Mouse (Mus musculus): ENCODE data around the gene Ttc38. TPM values are rescaled to one million over a fixed set of nuclear protein-coding genes. Genes with fewer than 3 reads are reported as not detected.

Ttc38 gene
- polyA plus RNA-seq, 1 experiment = 0.12 TPM

DNA sequence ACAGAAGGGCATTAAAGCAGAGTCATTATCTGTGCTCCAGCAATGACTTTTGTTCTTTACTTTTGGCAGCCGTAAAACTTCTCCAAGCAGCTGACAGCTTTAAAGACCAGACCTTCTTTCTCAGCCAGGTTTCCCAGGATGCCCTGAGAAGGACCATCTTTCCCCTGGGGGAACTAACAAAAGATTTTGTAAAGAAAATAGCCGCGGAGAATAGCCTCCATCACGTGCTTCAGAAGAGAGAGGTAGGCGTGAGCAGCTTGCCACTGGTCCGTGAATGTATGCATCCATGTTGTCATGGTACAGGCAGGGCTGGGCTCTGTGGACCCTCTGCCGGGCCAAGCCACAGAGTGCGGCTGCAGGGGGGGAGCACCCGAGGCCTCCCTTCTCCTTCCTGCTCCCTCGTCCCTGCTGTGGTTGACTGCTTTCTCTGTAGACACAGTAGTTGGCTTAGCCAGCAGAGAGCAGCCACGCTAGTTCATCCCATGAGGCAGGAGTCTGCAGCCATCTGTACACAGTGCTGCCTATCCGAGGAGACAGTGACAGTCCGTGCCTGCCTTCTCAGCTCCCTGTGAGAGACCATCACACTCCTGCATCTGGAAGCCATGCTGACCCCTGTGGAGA, 60.5 kb downstream of the Ttc38 start:
- Histone ChIP-seq H3ac (ENCODE audit: control insufficient read depth, insufficient read length) (no peak overlapping the region), H3K79me2 (ENCODE audit: control insufficient read depth, insufficient read depth) (no peaks in the 10 kb centered on the region), H3K4me3 (no peak overlapping the region), H3K27me3 (ENCODE audit: control insufficient read depth, insufficient read depth, insufficient read length) (no peaks in the 10 kb centered on the region), H3K36me3 (ENCODE audit: control insufficient read depth, insufficient read depth) (peaks cover 40% of the 10 kb centered on the region), H3K4me2 (ENCODE audit: low read depth) (no peak overlapping the region)
- TF ChIP-seq POLR2A (IDR thresholded peaks at IDR 0.05; ENCODE audit: insufficient read length, low read depth) = no peak
- no peak for TF ChIP-seq MAX (IDR thresholded peaks at IDR 0.05; ENCODE audit: low read depth)
- TF ChIP-seq SRF (IDR thresholded peaks at IDR 0.05; ENCODE audit: control insufficient read depth, insufficient read length, low read depth) = no peak
- no peak for TF ChIP-seq REST (IDR thresholded peaks at IDR 0.05; ENCODE audit: insufficient read depth, insufficient read length)
- no peak for TF ChIP-seq TCF12 (IDR thresholded peaks at IDR 0.05; ENCODE audit: insufficient read depth, poor library complexity, severe bottlenecking)
- TF ChIP-seq CEBPB (IDR thresholded peaks at IDR 0.05; ENCODE audit: insufficient read depth, poor library complexity, severe bottlenecking) = no peak
- no peak for TF ChIP-seq MYOD1 (IDR thresholded peaks at IDR 0.05; ENCODE audit: control insufficient read depth in 1 of 3, insufficient read length in 2 of 3, low read depth in 2 of 3)

DNA sequence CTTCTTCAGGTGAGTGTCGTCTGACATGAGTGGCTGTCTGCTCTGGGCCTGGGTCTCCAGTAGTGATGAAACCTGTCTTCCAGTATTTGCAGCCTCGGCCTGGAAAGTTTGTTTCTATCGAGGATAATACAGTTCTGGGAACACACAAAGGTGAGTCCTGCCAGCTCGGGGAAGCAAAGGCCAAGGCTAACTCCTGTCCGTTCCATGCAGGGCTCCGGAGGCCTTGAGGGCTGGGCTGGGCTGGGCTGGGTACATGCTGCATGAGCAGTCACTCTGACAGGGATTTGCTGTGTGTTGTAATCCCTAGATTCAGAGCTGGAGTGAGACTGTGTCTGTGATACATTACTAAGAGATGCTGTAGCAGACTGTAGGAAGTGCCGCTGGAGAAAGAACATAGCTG, 61.8 kb downstream of the Ttc38 start:
- TF ChIP-seq TCF3 (IDR thresholded peaks at IDR 0.05; ENCODE audit: insufficient read length, low read depth) (no peak), MYOG (IDR thresholded peaks at IDR 0.05; ENCODE audit: control insufficient read depth in 1 of 3, insufficient read depth in 1 of 3, insufficient read length in 2 of 3, low read depth in 2 of 3) (no peak), POLR2AphosphoS2 (IDR thresholded peaks at IDR 0.05; ENCODE audit: insufficient read length, low read depth) (no peak), SRF (IDR thresholded peaks at IDR 0.05; ENCODE audit: control insufficient read depth, insufficient read length, low read depth) (no peak), USF1 (IDR thresholded peaks at IDR 0.05; ENCODE audit: low read depth) (no peak), E2F4 (IDR thresholded peaks at IDR 0.05; ENCODE audit: insufficient read depth) (no peak), TCF12 (IDR thresholded peaks at IDR 0.05; ENCODE audit: insufficient read depth, poor library complexity, severe bottlenecking) (no peak), REST (IDR thresholded peaks at IDR 0.05; ENCODE audit: insufficient read depth, insufficient read length) (no peak), MAX (IDR thresholded peaks at IDR 0.05; ENCODE audit: low read depth) (no peak), CEBPB (IDR thresholded peaks at IDR 0.05; ENCODE audit: insufficient read depth, poor library complexity, severe bottlenecking) (no peak), MYOD1 (IDR thresholded peaks at IDR 0.05; ENCODE audit: control insufficient read depth in 1 of 3, insufficient read length in 2 of 3, low read depth in 2 of 3) (no peak)
- Histone ChIP-seq H3K4me2 (ENCODE audit: low read depth) (no peak overlapping the region), H3K36me3 (ENCODE audit: control insufficient read depth, insufficient read depth) (peaks cover 45% of the 10 kb centered on the region), H3K4me3 (no peak overlapping the region), H3ac (ENCODE audit: control insufficient read depth, insufficient read length) (no peak overlapping the region), H3K79me2 (ENCODE audit: control insufficient read depth, insufficient read depth) (no peaks in the 10 kb centered on the region), H3K27me3 (ENCODE audit: control insufficient read depth, insufficient read depth, insufficient read length) (no peaks in the 10 kb centered on the region)

DNA sequence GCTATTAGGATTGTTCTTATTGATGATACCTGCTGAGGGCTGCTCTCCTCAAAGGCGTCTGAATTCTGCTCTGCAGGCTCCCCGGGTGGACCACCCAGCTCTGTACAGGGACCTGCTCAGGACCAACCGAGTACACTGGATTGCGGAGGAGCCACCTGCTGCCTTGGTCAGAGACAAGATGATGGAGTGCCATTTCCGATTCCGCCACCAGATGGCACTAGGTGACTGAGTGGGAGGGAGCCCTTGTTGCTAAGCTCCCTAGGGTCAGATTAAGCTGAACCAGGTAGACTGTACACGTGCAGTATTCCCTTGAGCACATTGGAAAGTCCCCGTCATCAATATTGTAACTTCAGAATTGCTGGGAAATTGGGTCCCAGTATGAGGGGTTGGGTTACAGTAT, 64.2 kb downstream of the Ttc38 start:
- H3K79me2 ChIP-seq (ENCODE audit: control insufficient read depth, insufficient read depth) = no peaks in the 10 kb centered on the region
- no peak overlapping the region for H3K4me2 ChIP-seq (ENCODE audit: low read depth)
- TF ChIP-seq TCF12 (IDR thresholded peaks at IDR 0.05; ENCODE audit: insufficient read depth, poor library complexity, severe bottlenecking) (no peak), USF1 (IDR thresholded peaks at IDR 0.05; ENCODE audit: low read depth) (no peak)
- peaks cover 45% of the 10 kb centered on the region for H3K36me3 ChIP-seq (ENCODE audit: control insufficient read depth, insufficient read depth)
- H3ac ChIP-seq (ENCODE audit: control insufficient read depth, insufficient read length) = no peak overlapping the region
- no peaks in the 10 kb centered on the region for H3K27me3 ChIP-seq (ENCODE audit: control insufficient read depth, insufficient read depth, insufficient read length)
- H3K4me3 ChIP-seq = no peak overlapping the region

DNA sequence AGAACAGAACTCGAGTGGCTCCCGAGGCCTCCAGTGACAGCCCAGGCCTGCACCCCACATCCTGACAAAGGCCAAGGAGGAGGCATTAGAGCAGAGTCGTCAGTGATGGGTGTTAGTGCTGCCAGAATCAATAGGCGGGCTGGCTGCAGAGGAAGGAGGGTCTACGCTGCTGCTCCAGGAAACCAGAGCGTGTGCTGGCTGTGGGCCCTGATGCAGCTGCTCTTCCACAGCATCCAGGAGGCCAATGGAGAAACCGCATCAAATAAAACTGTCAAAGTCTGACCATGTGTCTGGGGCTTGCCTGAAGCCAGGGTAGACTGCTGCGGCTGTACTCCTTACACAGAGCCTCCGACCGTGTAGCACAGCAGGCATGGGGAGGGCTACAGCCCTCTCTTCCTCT, 65.0 kb downstream of the Ttc38 start:
- H3K4me2 ChIP-seq (ENCODE audit: low read depth) = no peak overlapping the region
- peaks cover 36% of the 10 kb centered on the region for H3K36me3 ChIP-seq (ENCODE audit: control insufficient read depth, insufficient read depth)

DNA sequence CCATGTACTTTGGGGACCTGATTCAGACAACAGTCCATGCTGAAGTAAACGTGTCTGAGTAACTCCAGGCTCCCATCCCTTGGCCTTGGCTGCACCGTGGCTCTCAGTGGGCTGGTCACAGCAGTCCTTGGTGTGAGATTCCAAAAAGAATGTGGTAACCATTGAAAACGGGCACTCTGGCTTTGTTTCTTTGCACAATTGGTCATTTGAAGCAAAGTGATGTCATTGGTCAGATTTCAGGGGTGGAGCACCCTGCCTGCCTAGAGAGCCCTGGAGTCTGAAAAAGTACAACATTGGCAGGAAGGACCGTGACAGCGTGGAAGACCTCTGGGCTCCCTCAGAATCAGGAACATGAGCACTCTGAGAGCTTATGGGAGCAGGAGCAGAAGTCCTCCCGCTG, 67.3 kb downstream of the Ttc38 start:
- Histone ChIP-seq H3K4me2 (ENCODE audit: low read depth) (no peak overlapping the region), H3K79me2 (ENCODE audit: control insufficient read depth, insufficient read depth) (no peaks in the 10 kb centered on the region), H3K4me3 (no peak overlapping the region), H3K36me3 (ENCODE audit: control insufficient read depth, insufficient read depth) (peaks cover 20% of the 10 kb centered on the region), H3ac (ENCODE audit: control insufficient read depth, insufficient read length) (no peak overlapping the region), H3K27me3 (ENCODE audit: control insufficient read depth, insufficient read depth, insufficient read length) (no peaks in the 10 kb centered on the region)
- TF ChIP-seq TCF12 (IDR thresholded peaks at IDR 0.05; ENCODE audit: insufficient read depth, poor library complexity, severe bottlenecking) (no peak), REST (IDR thresholded peaks at IDR 0.05; ENCODE audit: insufficient read depth, insufficient read length) (no peak), E2F4 (IDR thresholded peaks at IDR 0.05; ENCODE audit: insufficient read depth) (no peak), MYOD1 (IDR thresholded peaks at IDR 0.05; ENCODE audit: control insufficient read depth in 1 of 3, insufficient read length in 2 of 3, low read depth in 2 of 3) (no peak), USF1 (IDR thresholded peaks at IDR 0.05; ENCODE audit: low read depth) (no peak), TCF3 (IDR thresholded peaks at IDR 0.05; ENCODE audit: insufficient read length, low read depth) (no peak), CEBPB (IDR thresholded peaks at IDR 0.05; ENCODE audit: insufficient read depth, poor library complexity, severe bottlenecking) (no peak), POLR2AphosphoS2 (IDR thresholded peaks at IDR 0.05; ENCODE audit: insufficient read length, low read depth) (no peak), SRF (IDR thresholded peaks at IDR 0.05; ENCODE audit: control insufficient read depth, insufficient read length, low read depth) (no peak), MYOG (IDR thresholded peaks at IDR 0.05; ENCODE audit: control insufficient read depth in 1 of 3, insufficient read depth in 1 of 3, insufficient read length in 2 of 3, low read depth in 2 of 3) (no peak), MAX (IDR thresholded peaks at IDR 0.05; ENCODE audit: low read depth) (no peak)

More for the DNA sequence above, 65.0 kb downstream of the Ttc38 start:
- Histone ChIP-seq H3ac (ENCODE audit: control insufficient read depth, insufficient read length) (no peak overlapping the region), H3K79me2 (ENCODE audit: control insufficient read depth, insufficient read depth) (no peaks in the 10 kb centered on the region), H3K4me3 (no peak overlapping the region), H3K27me3 (ENCODE audit: control insufficient read depth, insufficient read depth, insufficient read length) (no peaks in the 10 kb centered on the region)
- TF ChIP-seq TCF3 (IDR thresholded peaks at IDR 0.05; ENCODE audit: insufficient read length, low read depth) = no peak
- TF ChIP-seq MYOG (IDR thresholded peaks at IDR 0.05; ENCODE audit: control insufficient read depth in 1 of 3, insufficient read depth in 1 of 3, insufficient read length in 2 of 3, low read depth in 2 of 3) = no peak
- TF ChIP-seq POLR2A (IDR thresholded peaks at IDR 0.05; ENCODE audit: insufficient read length, low read depth) = no peak
- no peak for TF ChIP-seq REST (IDR thresholded peaks at IDR 0.05; ENCODE audit: insufficient read depth, insufficient read length)
- no peak for TF ChIP-seq MYOD1 (IDR thresholded peaks at IDR 0.05; ENCODE audit: control insufficient read depth in 1 of 3, insufficient read length in 2 of 3, low read depth in 2 of 3)
- no peak for TF ChIP-seq TCF12 (IDR thresholded peaks at IDR 0.05; ENCODE audit: insufficient read depth, poor library complexity, severe bottlenecking)
- TF ChIP-seq POLR2AphosphoS2 (IDR thresholded peaks at IDR 0.05; ENCODE audit: insufficient read length, low read depth) = no peak
- TF ChIP-seq USF1 (IDR thresholded peaks at IDR 0.05; ENCODE audit: low read depth) = no peak
- no peak for TF ChIP-seq E2F4 (IDR thresholded peaks at IDR 0.05; ENCODE audit: insufficient read depth)
- no peak for TF ChIP-seq CEBPB (IDR thresholded peaks at IDR 0.05; ENCODE audit: insufficient read depth, poor library complexity, severe bottlenecking)
- no peak for TF ChIP-seq MAX (IDR thresholded peaks at IDR 0.05; ENCODE audit: low read depth)
- TF ChIP-seq SRF (IDR thresholded peaks at IDR 0.05; ENCODE audit: control insufficient read depth, insufficient read length, low read depth) = no peak

All from myocyte (in vitro differentiated cells).